Mouse (Mus musculus) gonadal fat pad, adult 2 months (tissue): ENCODE results near the gene Ggt7. TPM values are rescaled to one million over a fixed set of nuclear protein-coding genes. Genes with fewer than 3 reads are reported as not detected.
"Not testable (repeated sequence)": the region's sequence is repeated elsewhere in the genome, so short reads cannot be mapped to it uniquely, and the experiment has no call there.

Experiments
- DNase-seq: peaks from one replicate; pipeline ENCODE4 v3.0.0-alpha.2; 2012; ENCODE audit warnings: low read depth
- polyA plus RNA-seq: library from polyadenylated mRNA; depleted of rRNA; stranded (reverse); fragments of >200 nt; gene quantifications from 2 replicates; pipeline ENCODE4 v1.2.3, GENCODE M21; 2012; rRNA removed

The Ggt7 gene
- 72.3 and 95.3 TPM in 2 replicates for polyA plus RNA-seq

- no peak for DNase-seq
Observed at GRCm38 (mm10) chr2:155517455-155518423, at the start of gene Ggt7, which contains the start of gene Acss2. TSS of gene Ggt7 (minus strand) at chr2:155518237. TSS of gene Acss2 (plus strand) at chr2:155517948.

DNA sequence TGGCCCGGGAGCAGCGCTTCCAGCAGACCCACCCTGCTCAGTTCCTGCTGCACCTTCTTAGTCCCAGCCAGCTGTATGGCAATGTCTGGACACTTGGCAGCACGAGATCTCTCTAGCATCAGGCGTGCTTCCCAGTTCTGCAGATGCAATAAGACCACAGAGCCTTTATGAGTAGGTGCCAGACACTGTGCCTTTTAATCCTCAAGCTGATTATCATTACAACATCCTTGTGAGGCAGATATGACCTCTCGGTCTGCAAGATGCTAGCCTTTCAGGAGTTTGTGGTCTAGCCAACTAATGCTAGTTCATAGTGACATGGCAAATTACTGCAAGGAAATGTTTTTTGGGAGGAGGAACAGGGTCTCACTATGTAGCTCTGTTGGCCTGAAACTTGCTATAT lies 49.7 kb upstream of the Ggt7 start:
- DNase-seq: no peak

GRCm38 (mm10) chr2:155562934-155563333 lies 44.9 kb upstream of the Ggt7 start:
- DNase-seq: no peak

GRCm38 (mm10) chr2:155562209-155562608 lies 44.2 kb upstream of the Ggt7 start:
- DNase-seq: no peak

DNA sequence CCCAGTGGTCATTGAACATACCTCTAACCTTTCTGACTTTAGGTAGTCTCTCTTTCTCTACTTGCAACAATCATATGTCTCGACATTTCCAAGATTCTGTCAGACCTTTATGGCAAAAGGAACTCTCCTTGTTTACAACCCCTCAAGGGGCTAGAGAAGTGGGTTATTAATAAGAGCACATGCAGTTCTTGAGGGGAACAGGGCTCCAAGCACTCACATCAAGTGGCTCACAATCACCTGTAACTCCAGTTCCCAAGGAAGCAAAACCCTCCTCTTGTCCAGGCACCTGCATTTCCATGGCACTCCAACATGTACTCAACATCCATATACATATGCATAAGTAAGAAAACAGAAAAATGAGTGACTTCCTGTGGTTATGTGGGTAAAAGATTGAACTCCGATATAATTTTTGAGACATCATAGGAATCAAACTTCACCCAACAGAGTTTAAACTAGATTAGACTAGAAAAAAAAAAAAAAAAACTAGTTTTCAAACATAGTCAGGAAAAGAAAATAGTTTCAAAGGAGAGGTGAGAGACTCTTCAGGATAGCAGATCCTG lies 36.5 kb upstream of the Ggt7 start:
- no peak for DNase-seq

DNA sequence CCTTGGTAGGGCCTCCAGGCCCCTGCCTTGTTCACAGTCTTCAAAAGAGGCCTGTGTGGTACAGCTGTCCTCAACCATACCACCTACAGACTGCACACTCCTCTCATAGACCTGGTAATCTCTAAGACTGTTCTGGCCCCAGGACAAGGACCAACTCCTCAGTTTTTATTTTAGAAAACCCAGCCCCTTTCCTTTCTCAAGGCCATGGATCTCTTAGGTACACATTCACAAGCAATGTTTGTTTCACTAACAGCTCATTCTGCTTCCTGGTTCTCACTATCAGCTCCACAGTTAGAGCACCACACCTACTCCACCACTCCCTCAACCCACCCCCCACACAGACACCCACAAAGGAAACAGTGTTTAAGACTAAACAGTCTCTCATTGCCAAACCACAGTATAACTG lies 34.9 kb upstream of the Ggt7 start:
- no peak for DNase-seq

DNA sequence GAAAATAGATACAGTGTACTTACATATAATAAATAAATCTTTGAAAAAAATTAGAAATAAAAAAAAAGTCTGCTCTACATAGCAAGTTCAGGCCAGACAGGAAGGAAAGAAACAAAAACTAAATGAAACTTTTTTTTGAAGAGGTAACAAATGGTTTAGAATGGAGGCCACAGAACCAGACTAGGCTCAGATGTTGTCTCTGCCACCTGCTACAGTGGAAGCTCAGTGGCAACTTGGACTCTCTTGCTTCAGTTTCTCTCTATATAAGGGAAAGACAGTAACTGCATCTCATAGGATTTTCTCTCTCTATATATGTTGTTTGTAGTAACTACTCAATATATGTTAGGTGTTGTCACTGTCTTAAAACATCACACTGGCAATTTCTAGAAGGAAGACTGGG lies 34.3 kb upstream of the Ggt7 start:
- DNase-seq: no peak

- DNase-seq: no peak
Observed at GRCm38 (mm10) chr2:155546955-155547354, 28.9 kb upstream of the Ggt7 start.

DNA sequence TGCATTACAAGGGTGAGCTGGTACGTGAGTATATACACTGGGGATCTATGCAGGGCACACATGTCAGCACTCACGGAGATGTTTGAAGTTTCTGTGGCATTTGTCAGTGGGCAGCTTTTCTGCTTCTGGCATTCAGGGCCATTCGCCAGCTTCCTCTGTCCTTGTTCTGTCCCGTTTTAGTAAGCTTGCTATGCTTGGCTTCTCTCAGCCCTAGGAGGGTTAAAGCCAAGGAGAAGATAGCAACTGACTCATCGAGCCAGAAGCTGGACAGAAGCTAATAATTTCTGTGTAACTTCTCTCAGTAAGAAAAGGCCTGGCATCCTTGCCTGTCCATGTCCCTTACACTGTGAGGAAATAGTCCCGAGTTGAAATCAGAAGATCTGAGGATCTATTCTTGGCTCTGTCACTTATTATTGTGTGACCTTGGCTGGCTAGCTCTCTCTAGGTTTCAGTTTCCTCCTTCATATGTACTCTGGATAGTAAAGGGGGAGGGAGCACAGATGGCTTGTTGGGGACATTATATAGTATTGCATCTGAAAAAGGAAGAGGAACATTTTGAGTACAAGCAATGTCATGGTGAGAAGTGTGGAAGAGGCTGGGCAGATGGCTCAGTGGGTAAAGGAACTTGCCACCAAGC lies 22.9 kb upstream of the Ggt7 start:
- DNase-seq: peak; percentile 89

GRCm38 (mm10) chr2:155539696-155540095 lies 21.7 kb upstream of the Ggt7 start:
- no peak for DNase-seq

- not testable (repeated sequence) for DNase-seq
Observed at GRCm38 (mm10) chr2:155538463-155539057, 20.5 kb upstream of the Ggt7 start.

- DNase-seq: no peak
Observed at GRCm38 (mm10) chr2:155537761-155538462, 19.9 kb upstream of the Ggt7 start.

DNA sequence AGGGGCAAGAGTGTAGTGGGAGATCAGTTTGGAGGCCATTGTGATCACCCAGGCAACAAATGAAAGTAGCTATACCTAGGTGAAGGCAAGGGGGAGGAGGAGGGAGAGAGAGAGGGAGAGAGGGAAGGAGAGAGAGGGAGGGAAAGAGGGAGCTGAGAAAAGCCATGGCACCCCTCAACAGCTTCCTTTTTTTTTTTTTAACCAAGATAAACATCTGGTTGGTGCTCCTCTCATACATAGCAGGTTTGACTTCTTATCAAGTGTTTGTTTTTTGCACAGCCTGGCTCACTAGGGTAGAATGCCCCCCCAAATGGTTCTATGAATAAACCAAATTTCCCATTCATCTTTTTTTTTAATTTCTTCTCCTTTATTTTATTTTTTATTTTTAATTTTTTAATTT lies 18.3 kb upstream of the Ggt7 start:
- no peak for DNase-seq

DNA sequence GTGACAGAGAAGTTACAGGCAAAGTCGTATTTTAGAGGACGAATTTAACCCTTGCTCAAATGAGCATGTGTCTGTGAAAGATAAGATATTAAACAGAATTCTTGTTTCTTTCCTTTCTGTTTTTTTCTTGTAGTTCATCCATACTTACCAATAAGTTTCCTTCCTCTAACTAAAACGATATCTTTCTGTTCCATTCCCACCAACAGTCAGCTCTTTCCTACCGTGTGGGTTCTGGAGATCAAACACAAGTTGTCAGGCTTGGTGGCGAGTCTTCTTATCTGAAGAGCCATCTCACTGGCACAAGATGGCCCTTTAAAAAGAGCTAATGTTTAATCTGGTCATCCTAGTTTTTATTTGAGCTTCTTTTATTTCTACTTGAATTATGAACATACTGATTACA lies 9.3 kb upstream of the Ggt7 start:
- no peak for DNase-seq

DNA sequence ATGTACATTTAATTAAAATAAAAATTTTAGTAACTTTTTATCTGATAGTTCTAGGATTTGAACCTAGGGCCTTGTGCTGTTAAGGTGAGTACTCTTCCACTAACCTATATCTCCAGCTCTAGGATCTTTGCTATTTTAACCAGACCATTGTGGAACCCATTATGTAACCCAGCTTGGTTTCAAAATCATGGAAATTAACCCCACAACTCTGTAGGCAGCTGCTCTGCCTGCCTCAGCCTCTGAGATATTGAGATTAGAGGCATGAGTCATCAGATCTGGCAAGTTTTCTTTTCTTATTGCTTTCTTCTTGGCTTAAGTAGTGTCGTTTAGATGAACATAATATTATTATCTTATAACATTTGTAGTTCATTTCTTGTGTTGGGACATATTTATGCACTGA lies 6.3 kb upstream of the Ggt7 start:
- no peak for DNase-seq

DNA sequence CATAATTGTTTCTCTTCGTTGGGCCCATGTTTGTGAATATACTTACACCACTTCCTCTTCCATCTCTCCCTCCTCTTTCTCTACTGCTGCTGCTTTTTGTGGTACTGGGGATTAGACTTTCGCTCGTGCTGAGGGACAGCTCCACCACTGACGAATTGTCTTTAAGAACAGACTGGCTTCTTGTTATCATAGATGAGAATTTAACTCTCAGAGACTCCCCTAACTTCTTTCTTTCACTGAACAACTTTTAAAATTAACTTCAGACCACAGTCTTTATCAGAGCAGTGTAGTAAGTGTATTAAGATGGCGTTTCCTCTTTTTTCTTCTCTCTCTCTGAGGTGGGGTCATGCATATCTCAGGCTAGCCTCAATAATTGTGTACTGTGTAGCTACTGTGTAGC lies 5.7 kb upstream of the Ggt7 start:
- DNase-seq: no peak

- DNase-seq: no peak
Observed at GRCm38 (mm10) chr2:155518531-155519270, 664 bp upstream of the Ggt7 start.

DNA sequence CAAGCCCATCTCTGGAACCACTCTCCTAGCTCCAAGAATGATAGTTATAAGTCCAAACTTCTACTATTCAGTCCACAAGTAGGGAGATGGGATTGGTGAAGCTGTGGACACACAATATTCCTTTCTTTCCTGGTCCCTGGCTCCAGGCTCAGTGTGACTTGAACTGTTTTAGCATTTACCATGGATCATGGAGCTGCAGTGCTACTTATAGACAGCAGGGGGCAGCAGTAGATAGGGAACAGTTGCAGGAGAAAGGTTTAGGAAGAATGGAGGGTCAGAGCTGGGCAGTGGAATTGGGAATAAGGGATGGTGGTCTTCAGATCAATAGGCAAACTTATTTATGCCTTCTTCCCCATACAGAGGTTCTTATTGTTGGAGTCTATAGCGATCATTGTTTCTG lies 2.1 kb downstream of the Ggt7 start:
- no peak for DNase-seq

GRCm38 (mm10) chr2:155514666-155515065 lies 3.4 kb downstream of the Ggt7 start:
- DNase-seq: no peak

GRCm38 (mm10) chr2:155513543-155513942 lies 4.5 kb downstream of the Ggt7 start:
- DNase-seq: no peak

- DNase-seq: no peak
Observed at GRCm38 (mm10) chr2:155512479-155512878, 5.6 kb downstream of the Ggt7 start.
